Mouse (Mus musculus): ENCODE measurements at regions not wholly inside any gene's neighbourhood (a gene's known extent, or its start where the extent isn't known, plus 50 kb on each side); places are given as distances from the start of the nearest gene placed in this dataset.

DNA sequence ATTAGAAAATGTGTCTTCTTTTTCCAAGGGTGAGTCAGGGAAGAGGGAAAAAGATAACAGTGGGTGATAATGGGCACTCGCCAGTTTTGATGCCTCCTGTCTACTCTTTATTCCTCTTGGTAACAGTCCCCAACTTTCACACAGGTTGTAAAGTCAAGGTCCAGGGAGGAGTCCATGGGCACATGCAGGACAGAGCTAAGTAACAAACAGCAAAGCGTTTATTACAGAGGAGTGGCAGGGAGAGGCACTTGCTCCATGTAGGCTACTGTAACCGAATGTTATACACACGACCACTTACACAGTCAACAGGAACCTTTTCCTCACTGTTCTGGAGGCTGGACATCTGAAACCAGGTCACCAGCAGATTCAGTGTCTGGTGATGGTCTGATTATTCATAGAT is 56.7 kb upstream of the Rapgef5 start:
- TF ChIP-seq CTCF (IDR thresholded peaks at IDR 0.05; ENCODE audit: extremely low read depth, insufficient read length, insufficient replicate concordance, low read depth, low read length) (no peak), POLR2A (IDR thresholded peaks at IDR 0.05; ENCODE audit: low read depth, low read length) (no peak)
